Mouse (Mus musculus) cerebellum, postnatal 14 days (tissue): Measurements from ENCODE around the gene Polr2j.
A peak's percentile ranks its signal among the peaks of the same experiment; 100 is the strongest.

Source experiments
- DNase-seq, 2 experiments: peaks; one replicate each; pipeline ENCODE4 v3.0.0; 2021; ENCODE audit warnings: mixed read lengths in 2 of 2

Gene Polr2j

GRCm38 (mm10) chr5:136115891-136116783 is at the start of gene Polr2j:
Gene Polr2j (plus strand): TSS chr5:136116631.
- peak; percentile 98 to 99 for DNase-seq

GRCm38 (mm10) chr5:136069411-136069810 is 47.0 kb upstream of the Polr2j start:
- DNase-seq = no peak

GRCm38 (mm10) chr5:136073051-136073450 is 43.4 kb upstream of the Polr2j start:
- no peak for DNase-seq

GRCm38 (mm10) chr5:136073526-136073925 is 42.9 kb upstream of the Polr2j start:
- no peak for DNase-seq

GRCm38 (mm10) chr5:136075076-136075475 is 41.4 kb upstream of the Polr2j start:
- DNase-seq = no peak

- no peak for DNase-seq
Measured at GRCm38 (mm10) chr5:136076284-136076683, 40.1 kb upstream of the Polr2j start.

GRCm38 (mm10) chr5:136077001-136077550 is 39.4 kb upstream of the Polr2j start:
- no peak for DNase-seq

- no peak for DNase-seq
Measured at GRCm38 (mm10) chr5:136078136-136078535, 38.3 kb upstream of the Polr2j start.

GRCm38 (mm10) chr5:136082345-136082744 is 34.1 kb upstream of the Polr2j start:
- DNase-seq = no peak

- peak; percentile 94 to 95 for DNase-seq
Measured at GRCm38 (mm10) chr5:136083669-136084107, 32.7 kb upstream of the Polr2j start, which contains the start of gene Rasa4. Gene Rasa4 (plus strand): TSS chr5:136083916.

- no peak for DNase-seq
Measured at GRCm38 (mm10) chr5:136084144-136084881, 32.1 kb upstream of the Polr2j start.

- DNase-seq = peak; percentile 71 to 83
Measured at GRCm38 (mm10) chr5:136084891-136085651, 31.4 kb upstream of the Polr2j start.

- no peak for DNase-seq
Measured at GRCm38 (mm10) chr5:136086290-136086689, 30.1 kb upstream of the Polr2j start.

GRCm38 (mm10) chr5:136088821-136089575 is 27.4 kb upstream of the Polr2j start:
- DNase-seq = peak; percentile 43 to 70

GRCm38 (mm10) chr5:136091927-136092326 is 24.5 kb upstream of the Polr2j start:
- no peak for DNase-seq

GRCm38 (mm10) chr5:136094249-136095010 is 22.0 kb upstream of the Polr2j start:
- no peak for DNase-seq

- DNase-seq = no peak
Measured at GRCm38 (mm10) chr5:136095089-136095488, 21.3 kb upstream of the Polr2j start.

- no peak for DNase-seq
Measured at GRCm38 (mm10) chr5:136098536-136098935, 17.9 kb upstream of the Polr2j start.

GRCm38 (mm10) chr5:136102099-136102820 is 14.2 kb upstream of the Polr2j start:
- peak; percentile 85 to 86 for DNase-seq

- DNase-seq = peak in 1 of 2 experiments; percentile 81
Measured at GRCm38 (mm10) chr5:136104511-136104910, 11.9 kb upstream of the Polr2j start.
